Comparison of ENCODE assay signal across 7 mouse cellular contexts in genomic region chr12:110696975-110697400, GRCm38 (mm10). TPM values are rescaled to one million over a fixed set of nuclear protein-coding genes. Genes with fewer than 3 reads are reported as not detected.
DNase-seq lines count a peak whose midpoint lies in the region; ATAC-seq lines count a peak whose summit lies in the region.

No protein-coding gene starts in this region.

- DNase-seq in lung, postnatal 36 days, result no peak
- no peak for DNase-seq in right cerebral cortex, postnatal 36 days (ENCODE audit: low spot score in 2 of 2)
- no peak for DNase-seq in embryo, embryonic 11 days

- peaks cover 13% of the 10 kb centered on the region for H3K36me3 ChIP-seq in lung, embryonic 16.5 days (ENCODE audit: control insufficient read depth, insufficient read depth, low read length)
- H3K36me3 ChIP-seq in forebrain, embryonic 12.5 days (replicated peaks), result peaks cover 22% of the 10 kb centered on the region
- H3K36me3 ChIP-seq in limb, embryonic 13.5 days, result peaks cover 22% of the 10 kb centered on the region
- peaks cover 18% of the 10 kb centered on the region for H3K36me3 ChIP-seq in stomach, embryonic 14.5 days (ENCODE audit: control insufficient read depth, insufficient read depth, low read length)

- peak overlapping the region; percentile 91 for H3K4me2 ChIP-seq in lung, embryonic 16.5 days (ENCODE audit: low read depth, low read length)
- peak overlapping the region; percentile 67 for H3K4me2 ChIP-seq in forebrain, embryonic 12.5 days
- peak overlapping the region; percentile 71 for H3K4me2 ChIP-seq in limb, embryonic 13.5 days (replicated peaks)
- peak overlapping the region; percentile 42 for H3K4me2 ChIP-seq in stomach, embryonic 14.5 days (replicated peaks; ENCODE audit: low read depth, low read length)

- H3K9me3 ChIP-seq in lung, embryonic 16.5 days (ENCODE audit: control insufficient read depth, low read length), result no peaks in the 10 kb centered on the region
- no peaks in the 10 kb centered on the region for H3K9me3 ChIP-seq in forebrain, embryonic 12.5 days
- H3K9me3 ChIP-seq in limb, embryonic 13.5 days, result no peaks in the 10 kb centered on the region
- H3K9me3 ChIP-seq in stomach, embryonic 14.5 days (ENCODE audit: control insufficient read depth, low read depth, low read length), result no peaks in the 10 kb centered on the region

- peak overlapping the region; percentile 87 for H3K27ac ChIP-seq in lung, embryonic 16.5 days (ENCODE audit: low read length)
- H3K27ac ChIP-seq in forebrain, embryonic 12.5 days, result peak overlapping the region; percentile 84
- peak overlapping the region; percentile 69; the same call in 1 of the 2 replicates for H3K27ac ChIP-seq in limb, embryonic 13.5 days
- H3K27ac ChIP-seq in stomach, embryonic 14.5 days (ENCODE audit: low read length), result peak overlapping the region; percentile 40; the same call in 1 of the 2 replicates

- peak overlapping the region; percentile 99 for H3K4me3 ChIP-seq in lung, embryonic 16.5 days (ENCODE audit: low read length)
- H3K4me3 ChIP-seq in forebrain, embryonic 12.5 days (replicated peaks), result peak overlapping the region; percentile 97
- H3K4me3 ChIP-seq in limb, embryonic 13.5 days, result peak overlapping the region; percentile 81
- peak overlapping the region; percentile 98 for H3K4me3 ChIP-seq in stomach, embryonic 14.5 days (ENCODE audit: low read depth, low read length)

- no peaks in the 10 kb centered on the region for H3K27me3 ChIP-seq in lung, embryonic 16.5 days (ENCODE audit: control insufficient read depth, insufficient read depth, low read depth, low read length)
- 0 out of 2 replicates have a peak, but pooled peaks cover 13% of the 10 kb centered on the region for H3K27me3 ChIP-seq in forebrain, embryonic 12.5 days
- H3K27me3 ChIP-seq in limb, embryonic 13.5 days, result no peaks in the 10 kb centered on the region
- no peaks in the 10 kb centered on the region for H3K27me3 ChIP-seq in stomach, embryonic 14.5 days (ENCODE audit: control insufficient read depth, insufficient read depth, low read length)

- ATAC-seq in lung, embryonic 16.5 days (ENCODE audit: low read depth), result no peak
- 0 out of 2 replicates have a peak, but pooled peaks have one; percentile 12 for ATAC-seq in forebrain, embryonic 12.5 days (ENCODE audit: low FRiP score)
- no peak for ATAC-seq in limb, embryonic 13.5 days (ENCODE audit: low FRiP score, low read depth)
- ATAC-seq in stomach, embryonic 14.5 days (ENCODE audit: insufficient number of reproducible peaks, insufficient read depth, low FRiP score, low read depth), result no peak

- WGBS in lung, embryonic 16.5 days, result 41% methylated on average over 9 of the region's 9 CpGs
- WGBS in forebrain, embryonic 12.5 days, result 45% methylated on average over 9 of the region's 9 CpGs
- WGBS in limb, embryonic 13.5 days, result 49% methylated on average over 9 of the region's 9 CpGs
- WGBS in stomach, embryonic 14.5 days, result 43% methylated on average over 9 of the region's 9 CpGs

- peak overlapping the region; percentile 92 for H3K9ac ChIP-seq in lung, embryonic 16.5 days (ENCODE audit: low read length)
- peak overlapping the region; percentile 99 for H3K9ac ChIP-seq in forebrain, embryonic 12.5 days
- peak overlapping the region; percentile 76 for H3K9ac ChIP-seq in limb, embryonic 13.5 days
- peak overlapping the region; percentile 50 for H3K9ac ChIP-seq in stomach, embryonic 14.5 days (replicated peaks; ENCODE audit: low read depth, low read length)

- H3K4me1 ChIP-seq in lung, embryonic 16.5 days (replicated peaks; ENCODE audit: control insufficient read depth, insufficient read depth, low read length), result peaks cover 12% of the 10 kb centered on the region
- H3K4me1 ChIP-seq in forebrain, embryonic 12.5 days, result peaks cover 19% of the 10 kb centered on the region
- H3K4me1 ChIP-seq in limb, embryonic 13.5 days, result peaks cover 18% of the 10 kb centered on the region
- H3K4me1 ChIP-seq in stomach, embryonic 14.5 days (ENCODE audit: control insufficient read depth, insufficient read depth, low read length), result peaks cover 12% of the 10 kb centered on the region

RNA-seq across cellular contexts. Expression of gene Hsp90aa1, which starts 5.5 kb away (rescaled TPM):
- polyA plus RNA-seq in lung, embryonic 16.5 days (2015; fragmentation: Nextera tagmentation; extraction: Ambion mirVana), result 806 and 832 TPM in 2 replicates
- 1,281 and 1,312 TPM in 2 replicates for polyA plus RNA-seq in forebrain, embryonic 12.5 days (2016; fragmentation: Nextera tagmentation; extraction: Ambion mirVana)
- polyA plus RNA-seq in limb, embryonic 13.5 days (2015; fragmentation: Nextera tagmentation; extraction: Ambion mirVana), result 799 and 836 TPM in 2 replicates
- polyA plus RNA-seq in stomach, embryonic 14.5 days (2014; fragmentation: Nextera tagmentation; extraction: Ambion mirVana), result 825 and 887 TPM in 2 replicates

RNA-seq across cellular contexts. Expression of gene 1700001K19Rik, which starts 14.6 kb away (rescaled TPM):
- polyA plus RNA-seq in lung, embryonic 16.5 days (2015; fragmentation: Nextera tagmentation; extraction: Ambion mirVana), result not detected in 2 replicates
- not detected in 2 replicates for polyA plus RNA-seq in forebrain, embryonic 12.5 days (2016; fragmentation: Nextera tagmentation; extraction: Ambion mirVana)
- not detected in 2 replicates for polyA plus RNA-seq in limb, embryonic 13.5 days (2015; fragmentation: Nextera tagmentation; extraction: Ambion mirVana)
- polyA plus RNA-seq in stomach, embryonic 14.5 days (2014; fragmentation: Nextera tagmentation; extraction: Ambion mirVana), result not detected in 2 replicates

RNA-seq across cellular contexts. Expression of gene Wdr20, which starts 40.8 kb away (rescaled TPM):
- 22.8 and 25.3 TPM in 2 replicates for polyA plus RNA-seq in lung, embryonic 16.5 days (2015; fragmentation: Nextera tagmentation; extraction: Ambion mirVana)
- polyA plus RNA-seq in forebrain, embryonic 12.5 days (2016; fragmentation: Nextera tagmentation; extraction: Ambion mirVana), result 28.2 and 33.5 TPM in 2 replicates
- 25.9 and 26.7 TPM in 2 replicates for polyA plus RNA-seq in limb, embryonic 13.5 days (2015; fragmentation: Nextera tagmentation; extraction: Ambion mirVana)
- polyA plus RNA-seq in stomach, embryonic 14.5 days (2014; fragmentation: Nextera tagmentation; extraction: Ambion mirVana), result 25.1 and 27.6 TPM in 2 replicates
